Mouse (Mus musculus): ENCODE measurements around the gene Polr3k.

DNA sequence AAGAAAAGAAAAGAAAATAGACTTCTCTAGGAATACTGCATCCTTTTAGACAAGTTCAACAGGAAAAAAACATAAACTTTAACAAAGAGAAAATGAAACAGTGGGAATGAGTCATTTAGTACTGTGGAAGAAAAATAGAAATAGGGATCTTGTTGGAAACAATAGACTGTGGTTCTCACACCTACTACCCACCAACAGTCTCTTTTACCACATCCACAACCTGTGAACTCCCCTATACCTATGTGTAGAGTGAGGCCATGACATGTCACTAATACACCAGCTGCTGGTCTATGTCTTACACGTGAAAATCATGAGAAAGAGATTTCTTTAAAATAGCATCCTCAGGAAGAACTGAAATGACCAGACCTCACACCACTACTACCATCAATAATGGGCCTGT lies 14.8 kb downstream of the Polr3k start:
- TF ChIP-seq CTCF (IDR thresholded peaks at IDR 0.05; ENCODE audit: extremely low read depth, insufficient read length, insufficient replicate concordance, low read depth, low read length) (no peak), POLR2A (IDR thresholded peaks at IDR 0.05; ENCODE audit: low read depth, low read length) (no peak)

Data from small intestine, adult 2 months (tissue).